Mouse (Mus musculus) retina, postnatal 1 day (tissue): ENCODE measurements at regions not wholly inside any gene's neighbourhood (a gene's known extent, or its start where the extent isn't known, plus 50 kb on each side); places are given as distances from the start of the nearest gene placed in this dataset.

Experiments used
- DNase-seq: peaks from one replicate; pipeline ENCODE4 v3.0.0-alpha.2; 2012

DNA sequence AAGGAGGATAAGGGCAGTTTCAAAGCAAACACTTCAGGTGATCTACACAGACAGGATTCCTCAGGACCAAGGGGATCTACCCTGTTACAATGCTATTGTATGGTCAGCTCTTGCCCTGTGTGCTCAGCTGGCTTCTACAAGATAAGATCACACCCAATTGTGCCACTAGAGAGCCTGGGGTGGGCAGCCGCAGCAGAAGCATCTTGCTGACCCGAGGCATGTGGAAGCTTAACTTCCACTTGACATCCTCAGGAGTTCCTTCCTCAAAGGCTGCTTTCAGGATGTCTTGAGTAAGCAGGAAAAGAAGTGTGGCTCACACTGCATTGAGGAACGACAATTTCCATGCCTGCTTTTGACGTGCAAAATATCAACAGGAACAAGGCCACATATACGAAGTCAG, 222.8 kb upstream of the Gpc5 start:
- DNase-seq = no peak

DNA sequence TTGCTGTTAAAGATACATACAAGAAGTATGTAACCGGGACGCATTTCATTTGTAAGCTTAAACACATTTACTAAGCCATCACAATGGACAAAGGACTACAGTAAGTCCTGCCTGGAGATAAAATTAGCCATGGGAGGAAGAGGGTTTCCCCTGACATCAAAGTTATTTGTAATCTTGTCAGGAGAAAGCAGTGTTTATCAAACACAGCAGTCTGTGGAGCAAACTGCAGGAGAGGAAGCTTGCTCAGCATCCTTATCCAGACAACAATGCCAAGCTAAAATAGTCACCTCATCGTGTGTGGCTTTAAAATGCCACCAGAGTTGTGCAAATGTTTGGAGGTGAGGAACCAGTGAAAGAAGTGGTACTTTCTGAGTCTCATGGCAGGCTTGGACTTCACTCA, 216.9 kb upstream of the Gpc5 start:
- no peak for DNase-seq

DNA sequence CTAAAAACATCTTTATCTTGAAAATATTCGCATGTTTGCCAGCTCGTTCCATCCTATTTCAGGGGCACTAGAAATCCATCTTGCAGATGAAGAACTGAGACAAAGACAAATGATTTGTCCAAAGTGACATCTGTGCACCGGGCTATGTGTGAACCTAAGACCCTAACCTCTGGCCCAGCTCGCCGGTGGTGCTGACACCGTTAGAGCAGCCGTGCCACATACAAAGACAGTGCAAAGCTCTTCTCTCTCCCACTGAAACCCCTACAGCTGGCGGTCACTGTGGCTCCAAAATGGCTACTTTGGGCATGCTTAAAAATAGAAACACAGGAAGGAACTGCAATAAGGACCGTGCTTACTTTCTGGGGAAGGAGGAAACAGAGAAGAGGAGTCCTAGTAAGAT, 215.6 kb upstream of the Gpc5 start:
- no peak for DNase-seq

DNA sequence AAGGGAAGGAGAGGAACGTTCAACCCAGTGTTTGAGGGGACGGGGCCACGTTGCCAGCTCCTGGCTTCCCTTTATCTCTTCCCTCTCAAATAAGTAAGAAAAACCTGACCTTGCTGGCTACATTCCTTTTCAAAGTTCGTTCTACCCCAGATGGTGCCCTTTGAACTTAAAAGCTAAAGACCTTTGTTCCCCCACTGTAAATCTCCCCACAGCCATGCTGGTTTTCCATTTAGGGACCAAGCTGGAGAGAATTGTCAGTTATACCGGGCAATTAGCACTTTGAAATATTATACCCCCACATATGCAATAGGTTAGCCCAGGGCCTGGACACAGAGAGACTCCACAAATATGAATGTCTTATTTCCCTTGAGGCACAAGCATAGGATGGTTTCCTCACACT, 214.5 kb upstream of the Gpc5 start:
- no peak for DNase-seq

DNA sequence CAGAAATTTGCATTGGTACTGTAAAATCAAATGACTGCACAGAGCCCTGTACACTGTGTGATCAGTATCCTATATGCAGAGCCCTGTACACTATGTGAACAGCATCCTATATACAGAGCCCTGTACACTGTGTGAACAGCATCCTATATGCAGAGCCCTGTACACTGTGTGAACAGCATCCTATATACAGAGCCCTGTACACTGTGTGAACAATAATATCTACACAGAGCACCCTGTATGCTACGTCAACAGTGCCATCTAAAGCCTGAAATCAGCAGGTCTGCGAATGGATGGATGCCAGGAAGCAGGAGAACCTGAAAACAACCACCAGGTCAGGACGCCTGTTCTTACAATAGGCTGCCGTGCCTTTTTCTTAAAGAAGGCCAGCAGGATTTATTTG, 211.7 kb upstream of the Gpc5 start:
- DNase-seq = no peak

DNA sequence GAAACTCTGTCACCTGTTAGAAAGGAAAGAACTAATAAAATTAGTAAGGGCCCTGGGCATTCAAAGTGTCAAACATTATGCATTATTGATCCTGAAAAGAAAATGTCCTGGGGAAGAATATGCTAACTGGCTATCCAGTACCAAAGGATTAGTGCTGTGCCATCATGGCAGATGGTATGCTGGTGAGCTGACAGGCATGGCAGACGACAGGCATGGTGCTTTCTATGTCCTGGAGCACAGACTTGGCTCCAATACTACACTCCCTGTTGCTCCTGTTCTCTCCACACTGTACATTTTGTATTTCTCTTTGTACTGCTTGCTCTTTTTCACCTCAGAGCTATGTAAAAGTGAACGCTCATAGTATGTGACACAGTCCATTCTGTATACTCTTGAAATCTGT, 187.9 kb upstream of the Gpc5 start:
- DNase-seq = no peak

DNA sequence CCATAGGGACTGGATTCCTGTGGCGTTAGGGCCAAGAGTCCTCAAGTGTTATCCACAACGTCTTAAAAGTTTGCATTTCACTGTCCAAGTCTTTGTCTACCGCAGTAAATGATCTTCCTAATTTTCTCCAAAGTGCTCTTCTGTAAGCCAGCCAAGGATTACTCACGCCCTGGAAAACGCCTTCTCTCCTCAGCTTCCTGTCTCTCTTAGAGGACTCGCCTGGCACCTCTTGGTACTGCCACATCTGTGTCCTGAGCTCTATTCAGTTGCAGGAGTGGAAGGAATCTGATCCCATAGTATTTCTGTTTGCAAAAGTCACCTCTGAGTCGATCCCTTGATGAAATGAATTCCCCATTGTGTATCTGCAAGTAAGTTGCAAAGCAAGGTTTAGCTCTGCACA, 179.7 kb upstream of the Gpc5 start:
- DNase-seq = no peak

DNA sequence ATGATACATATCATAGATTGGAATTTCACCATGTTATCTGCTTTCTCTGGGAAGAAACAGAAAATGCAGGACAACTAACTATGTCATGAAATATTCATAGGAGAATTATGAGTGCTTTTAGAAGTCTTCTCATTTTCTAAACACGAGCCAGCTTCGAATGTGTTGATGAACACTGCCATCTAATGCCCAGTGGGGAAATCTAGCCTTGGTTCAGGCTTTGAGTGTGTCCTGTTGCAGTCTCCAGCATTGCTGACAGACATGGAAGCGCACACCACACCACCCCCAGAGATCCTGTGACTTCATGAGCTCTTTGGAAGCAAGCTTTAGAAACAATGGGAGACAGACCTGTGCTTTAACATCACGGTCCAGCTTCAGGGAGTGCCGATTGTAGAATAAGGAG, 178.8 kb upstream of the Gpc5 start:
- DNase-seq = peak; percentile 53

DNA sequence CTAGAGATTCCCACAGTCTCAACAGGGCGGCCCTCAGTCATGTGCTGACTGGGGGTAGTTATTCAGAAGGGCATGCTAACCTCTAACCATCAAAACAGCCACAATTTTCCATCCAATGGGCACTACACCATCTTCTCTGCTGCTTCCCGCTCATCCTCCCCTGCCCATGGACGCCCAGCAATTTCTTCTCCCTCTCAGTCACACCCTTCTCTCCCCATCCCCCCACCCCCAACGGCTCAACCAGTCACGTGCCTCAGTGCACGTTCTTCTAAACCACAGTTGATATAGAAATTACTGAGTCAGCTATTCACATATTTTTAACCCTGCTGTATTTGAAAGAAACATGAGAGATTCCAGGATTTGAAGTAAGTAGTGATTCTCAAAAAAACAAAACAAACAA, 146.3 kb upstream of the Gpc5 start:
- DNase-seq = no peak

DNA sequence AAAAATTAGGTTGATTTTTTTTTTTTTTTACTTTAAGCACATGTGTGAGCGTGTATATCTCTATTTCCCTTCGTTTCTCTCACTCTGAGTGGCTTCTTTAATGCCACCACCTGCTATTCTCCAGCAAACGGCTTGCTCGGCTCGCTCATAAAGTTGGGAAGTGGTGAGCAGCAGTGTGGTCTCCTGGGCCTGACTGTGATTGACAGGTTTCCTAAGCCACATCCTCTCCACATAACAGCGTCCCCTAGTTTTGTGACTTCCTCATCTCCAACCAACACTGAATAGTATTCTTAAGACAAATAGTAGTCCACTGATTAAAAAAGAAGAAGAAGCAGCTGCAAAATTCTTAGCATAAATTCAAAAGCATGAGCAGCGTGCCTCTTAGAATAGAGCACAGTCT, 145.7 kb upstream of the Gpc5 start:
- DNase-seq = no peak

DNA sequence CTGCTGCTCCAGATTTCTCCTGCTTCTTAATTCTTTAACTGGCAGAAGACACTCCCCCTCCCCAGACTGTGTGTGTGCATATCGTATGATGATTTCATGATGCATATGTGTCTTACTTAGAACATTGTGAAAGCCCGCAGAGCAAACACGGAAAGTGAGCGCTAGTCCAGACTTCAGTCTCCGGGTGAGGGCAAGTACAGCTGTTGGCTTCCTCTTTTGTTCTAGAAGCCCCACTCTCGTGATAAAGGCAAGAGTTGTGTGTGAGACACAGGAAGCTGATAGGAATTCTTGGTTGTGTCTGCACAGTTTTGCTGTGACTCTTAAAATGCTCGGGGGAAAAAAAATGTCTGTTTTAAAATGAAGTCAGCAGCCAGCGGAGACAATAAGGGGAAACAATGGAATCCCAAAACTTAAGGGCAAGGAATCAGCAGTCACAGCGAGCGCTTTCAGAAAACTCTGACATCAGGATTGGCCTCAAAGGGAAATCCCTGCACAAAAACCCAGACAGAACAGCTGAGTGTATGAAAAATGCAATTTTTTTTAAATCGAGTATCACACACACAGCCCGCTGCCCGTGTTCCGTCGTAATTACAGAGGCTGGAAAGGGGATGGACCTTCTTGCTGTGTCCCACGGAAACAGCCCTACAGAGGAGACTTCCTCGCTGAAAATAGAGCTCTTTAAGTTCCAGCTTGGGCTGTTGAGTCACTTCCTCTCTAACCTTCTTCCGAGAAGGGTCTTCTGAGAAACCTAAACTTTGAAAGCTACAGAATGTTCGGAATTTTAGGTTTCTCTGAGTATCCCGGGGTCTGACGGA, 143.5 kb upstream of the Gpc5 start:
- DNase-seq = peak; percentile 59

DNA sequence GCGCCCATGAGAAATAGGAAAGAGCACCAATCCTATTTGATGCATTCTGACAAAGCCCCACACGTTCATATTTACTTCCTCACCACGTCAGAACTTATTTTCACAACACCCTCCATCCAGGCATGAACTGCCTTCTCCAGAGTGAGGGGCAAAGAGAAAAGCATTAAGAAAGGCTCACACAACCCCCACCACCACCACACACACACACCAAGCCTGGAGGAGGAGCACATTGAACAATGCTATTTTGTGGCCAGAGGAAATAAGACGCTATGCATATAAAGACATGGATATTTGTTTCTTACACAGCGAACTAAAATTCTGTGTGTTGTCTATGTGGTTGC, 142.9 kb upstream of the Gpc5 start:
- peak; percentile 78 for DNase-seq

DNA sequence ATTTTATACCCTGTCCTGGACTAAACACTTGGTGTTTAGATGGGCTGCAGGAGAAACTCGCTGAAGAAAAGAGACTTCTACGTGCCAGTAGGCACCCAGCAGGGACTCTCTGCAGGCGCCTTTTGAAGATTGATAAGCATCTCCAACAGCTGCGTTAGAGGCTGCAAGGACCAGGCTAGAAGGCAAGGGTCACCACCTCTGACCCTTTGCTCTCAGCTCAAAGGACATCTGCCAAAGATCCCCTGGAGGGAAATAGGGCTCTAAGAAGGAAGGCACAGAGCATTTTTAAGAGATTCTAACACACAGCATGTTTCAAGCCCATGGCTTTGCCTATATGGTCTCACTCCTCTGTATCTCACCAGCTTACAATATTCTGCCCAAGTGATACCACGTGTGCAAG, 139.7 kb upstream of the Gpc5 start:
- DNase-seq = no peak

DNA sequence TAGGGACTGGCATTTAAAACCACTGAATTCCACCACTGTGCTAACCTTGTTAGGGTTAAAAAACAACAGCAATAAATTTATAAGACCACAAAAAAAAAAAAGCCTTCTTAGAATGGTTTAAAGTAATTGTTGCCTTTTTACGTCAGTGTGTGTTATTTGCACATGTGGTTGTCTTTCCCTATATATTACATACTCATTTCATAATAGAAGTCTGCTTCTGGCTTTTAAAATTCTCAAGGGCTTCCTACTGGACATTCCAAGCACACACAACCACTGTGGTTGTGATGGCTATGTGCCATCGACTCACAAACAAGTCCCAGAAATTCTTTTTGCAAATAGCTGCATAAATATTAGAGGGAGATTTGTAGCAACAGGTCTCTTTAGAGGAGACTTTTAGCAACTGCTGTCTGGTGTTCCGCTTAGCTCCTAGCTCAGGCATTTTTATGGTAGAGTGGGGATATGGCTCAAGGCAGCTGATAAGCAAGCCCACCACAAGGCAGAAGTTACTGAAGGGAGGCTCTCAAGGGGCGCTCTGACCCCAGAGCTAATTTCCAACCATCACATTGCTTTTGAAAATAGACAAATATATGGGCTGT, 138.8 kb upstream of the Gpc5 start:
- DNase-seq = no peak

DNA sequence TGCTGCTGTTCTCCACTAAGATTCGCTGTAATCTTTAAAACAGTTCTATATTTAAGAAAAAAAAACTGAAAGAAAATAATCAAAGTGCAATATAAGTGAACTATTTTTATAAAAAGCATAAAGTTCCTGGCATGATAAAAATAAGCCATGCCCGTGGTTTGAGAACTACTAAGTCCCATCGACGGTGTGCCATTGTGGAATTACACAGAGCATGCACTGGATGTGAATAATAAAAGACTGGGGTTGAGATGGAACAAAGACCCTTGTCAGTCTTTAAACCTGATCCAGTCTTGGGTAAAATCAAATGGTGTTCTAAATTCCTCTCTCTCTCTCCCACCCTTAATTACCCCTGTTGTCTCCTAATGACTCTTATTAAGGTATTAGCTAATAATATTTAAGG, 137.7 kb upstream of the Gpc5 start:
- DNase-seq = no peak

DNA sequence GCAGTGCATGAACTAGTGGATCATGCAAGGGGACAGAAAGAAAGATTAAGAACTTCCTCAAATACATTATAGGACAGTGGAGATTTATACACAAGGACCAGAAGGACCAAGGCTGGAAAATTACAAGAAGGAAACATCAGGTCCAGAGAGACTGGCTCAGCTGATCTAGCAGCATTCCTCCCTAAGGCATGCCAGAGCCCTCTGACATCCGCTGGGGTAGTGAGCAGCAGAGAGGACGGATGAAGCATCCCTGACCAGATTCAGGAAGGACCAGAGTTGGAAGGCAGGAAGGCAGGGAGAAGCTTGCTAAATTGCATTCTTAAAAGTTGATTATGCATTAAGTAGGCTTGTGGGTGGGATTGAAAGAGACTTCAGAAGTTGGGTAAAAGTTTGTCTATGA, 136.4 kb upstream of the Gpc5 start:
- no peak for DNase-seq

DNA sequence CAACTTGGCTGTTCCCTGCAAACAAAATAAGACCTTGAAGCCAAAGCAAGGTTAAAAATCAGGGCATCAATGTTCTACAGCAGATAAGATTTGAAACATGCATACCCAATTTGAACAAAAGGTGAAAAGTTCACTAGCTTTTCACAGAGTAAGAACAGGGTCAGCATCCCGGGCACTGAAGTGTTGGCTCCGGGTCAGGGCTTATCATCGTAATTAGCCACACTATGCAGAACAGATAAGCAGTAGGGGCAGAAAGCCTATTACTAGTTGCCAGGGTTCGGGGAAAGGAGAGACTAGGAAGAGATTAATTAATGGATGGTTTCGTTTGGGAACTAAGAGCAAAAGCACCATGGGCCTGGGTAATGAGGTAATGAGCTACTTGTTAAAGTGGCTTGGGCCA, 131.7 kb upstream of the Gpc5 start:
- peak; percentile 48 for DNase-seq

DNA sequence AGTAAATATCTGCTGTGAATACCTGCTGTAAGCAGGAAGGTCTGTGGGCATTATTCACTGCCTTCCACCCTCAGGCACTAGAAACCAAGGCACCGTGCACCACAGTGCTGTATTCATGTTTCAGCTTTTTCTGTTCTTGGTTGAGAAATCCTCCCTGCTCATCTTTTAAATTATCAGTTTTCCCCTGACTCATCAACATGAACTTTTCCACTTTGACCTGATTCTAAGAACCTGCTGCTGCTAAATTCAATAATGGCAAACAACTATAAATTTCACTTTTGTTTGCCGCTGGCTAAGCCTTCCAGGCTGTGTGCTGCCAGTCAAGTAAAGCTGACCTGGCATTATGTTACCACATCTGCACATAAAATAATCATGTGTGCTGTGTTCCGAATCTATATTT, 126.1 kb upstream of the Gpc5 start:
- DNase-seq = no peak

DNA sequence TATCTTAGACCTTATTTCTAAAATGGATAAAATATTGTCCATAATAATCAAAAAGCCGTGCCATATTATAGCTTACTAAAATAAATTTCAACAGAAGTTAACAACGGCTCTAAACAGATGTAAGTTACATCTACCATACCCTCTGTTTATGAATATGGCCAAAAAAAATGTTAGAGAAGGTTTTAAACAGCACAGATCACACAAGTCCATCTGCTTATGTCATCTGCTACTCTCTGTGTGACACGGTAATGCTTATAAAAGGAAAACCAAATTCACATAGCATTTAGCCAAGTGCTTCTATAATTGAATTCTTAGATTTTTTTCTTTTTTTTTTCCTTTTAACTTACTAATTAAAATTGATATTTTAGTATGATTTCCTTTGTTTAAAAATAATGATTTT, 123.0 kb upstream of the Gpc5 start:
- DNase-seq = no peak

DNA sequence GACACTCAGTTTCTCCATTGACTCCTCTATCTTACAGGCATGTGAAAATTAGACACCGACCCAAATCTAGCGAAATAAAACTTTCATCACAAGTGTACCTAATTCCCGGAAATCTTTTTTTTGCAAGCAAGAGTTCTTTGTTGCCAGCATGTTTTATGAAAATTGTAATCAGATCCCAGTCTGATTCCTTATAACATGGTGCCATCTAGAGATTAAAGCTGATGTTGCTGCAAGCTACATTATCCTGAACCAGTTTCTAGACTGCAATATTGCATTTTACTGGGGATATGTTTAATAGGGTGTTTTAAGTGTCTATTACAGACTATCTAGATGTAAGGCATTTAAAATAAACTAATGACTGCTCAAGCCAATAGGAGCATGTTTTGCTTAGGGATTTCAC, 110.9 kb upstream of the Gpc5 start:
- DNase-seq = peak; percentile 6

DNA sequence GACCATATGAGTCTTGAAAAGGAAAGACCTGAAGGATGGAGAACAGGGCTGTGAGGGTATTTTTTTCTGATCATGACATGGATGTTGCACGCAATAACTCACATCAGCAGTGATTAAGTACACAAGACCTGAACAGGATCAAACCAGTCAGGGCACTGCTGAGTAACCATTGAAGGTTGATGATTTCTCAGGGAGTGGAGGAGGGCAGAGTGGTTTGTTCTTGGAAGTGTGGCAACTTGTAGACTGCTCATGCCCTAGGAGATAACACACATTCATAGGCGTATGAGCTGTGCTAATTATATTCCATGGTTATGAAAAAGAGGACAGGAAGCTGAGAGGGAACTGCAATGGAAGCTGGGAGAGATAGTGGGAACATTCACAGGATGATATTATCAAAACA, 88.8 kb upstream of the Gpc5 start:
- no peak for DNase-seq

DNA sequence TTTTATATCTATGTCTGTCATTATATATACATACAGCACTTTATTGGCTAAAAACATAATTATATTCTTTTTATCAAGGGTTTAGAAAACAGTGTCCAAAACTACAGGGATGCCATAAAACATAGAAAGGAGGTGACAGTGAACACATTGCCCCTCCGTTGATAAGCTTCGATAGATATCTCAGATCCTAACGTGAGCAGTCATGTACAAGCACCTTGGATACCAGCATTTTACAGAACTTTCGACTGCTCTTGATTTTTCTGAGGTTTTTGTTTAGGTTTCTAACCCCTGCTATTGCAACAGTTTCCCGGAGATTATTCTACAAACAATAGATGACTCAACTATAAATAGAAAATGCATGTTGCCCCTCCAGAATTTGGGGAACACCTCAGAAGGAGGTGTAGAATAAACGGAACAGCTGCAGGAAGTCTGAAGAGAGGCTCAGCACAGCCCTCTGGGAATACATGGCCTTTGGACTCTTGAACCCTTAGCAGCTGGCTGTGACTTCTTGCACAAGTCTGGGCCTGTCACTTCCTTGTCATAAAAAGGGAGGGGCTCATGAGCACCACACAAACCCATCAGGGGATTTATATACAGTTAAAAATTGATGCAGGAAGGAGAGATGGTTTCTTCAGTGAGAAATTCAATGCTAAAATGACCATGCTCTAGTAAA, 87.1 kb upstream of the Gpc5 start:
- DNase-seq = no peak

DNA sequence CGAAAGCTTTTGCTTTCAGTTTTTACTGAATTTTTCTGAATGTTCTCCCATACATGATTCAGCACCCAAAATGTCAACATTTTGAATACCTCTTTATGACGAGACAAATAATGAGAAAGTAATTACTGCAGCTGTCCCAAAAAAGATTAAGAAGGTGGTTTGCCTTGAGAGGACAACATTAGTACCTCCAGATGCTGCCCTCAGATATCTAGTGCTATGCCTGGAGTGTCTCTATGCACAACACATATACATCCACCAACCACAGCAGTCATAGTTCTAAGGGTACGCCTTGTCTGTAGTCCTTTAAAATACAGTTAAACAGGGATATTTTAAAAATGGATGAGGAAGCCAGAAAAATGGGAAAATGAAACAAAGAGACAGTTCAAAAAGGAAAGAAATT, 81.1 kb upstream of the Gpc5 start:
- DNase-seq = no peak

DNA sequence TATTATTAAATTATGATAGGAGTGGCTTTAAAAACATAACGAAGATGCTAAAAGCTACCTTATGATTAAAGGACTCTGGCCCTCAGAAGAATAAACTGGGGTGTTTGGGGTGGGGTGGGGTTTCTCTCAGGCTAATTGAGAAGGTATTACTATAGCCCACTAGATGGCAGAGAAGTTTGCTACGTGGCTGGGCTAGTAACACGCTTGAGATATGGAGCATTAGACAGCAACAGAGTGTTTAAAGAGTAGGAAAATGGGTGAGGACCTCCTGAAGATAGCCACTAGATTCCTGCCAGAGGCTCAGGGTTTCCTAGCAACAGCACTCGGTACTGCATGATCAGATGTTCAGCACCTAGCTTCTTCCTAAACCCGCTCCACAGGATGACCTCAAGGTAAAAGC, 76.7 kb upstream of the Gpc5 start:
- peak; percentile 4 for DNase-seq
